Mouse (Mus musculus) intestine, postnatal 0 days (tissue): ENCODE data around the gene Sh3pxd2a. TPM values are rescaled to one million over a fixed set of nuclear protein-coding genes. Genes with fewer than 3 reads are reported as not detected.

Source experiments
- ATAC-seq: fragments of 200-750 bp; cut with Nextera tagmentation; 2 replicates; pipeline ENCODE4 v1.8.0; 2017; ENCODE audit warnings: mild to moderate bottlenecking, moderate TSS enrichment, moderate library complexity
- H3K27ac ChIP-seq: fragments of 300-500 bp; sonication (generic); 2 replicates; pipeline ENCODE4 v1.5.1; 2014; ENCODE audit warnings: mild to moderate bottlenecking, low read depth, low read length, moderate library complexity
- H3K27me3 ChIP-seq: fragments of 300-500 bp; sonication (generic); replicated peaks from 2 replicates; pipeline ENCODE4 v1.6.1; 2014; ENCODE audit warnings: low read length, mixed read lengths; ENCODE audit not compliant: control insufficient read depth, insufficient read depth
- H3K36me3 ChIP-seq: fragments of 300-500 bp; sonication (generic); 2 replicates; pipeline ENCODE4 v1.6.1; 2014; ENCODE audit warnings: mild to moderate bottlenecking, moderate library complexity; ENCODE audit not compliant: control insufficient read depth, insufficient read depth
- H3K4me1 ChIP-seq: fragments of 300-500 bp; sonication (generic); replicated peaks from 2 replicates; pipeline ENCODE4 v1.6.1; 2014; ENCODE audit warnings: antibody characterized with exemption, low read length, mixed read lengths; ENCODE audit not compliant: control insufficient read depth, insufficient read depth
- H3K4me2 ChIP-seq: fragments of 300-500 bp; sonication (generic); replicated peaks from 2 replicates; pipeline ENCODE4 v1.6.1; 2014; ENCODE audit warnings: low read depth, mild to moderate bottlenecking, moderate library complexity
- H3K4me3 ChIP-seq: fragments of 300-500 bp; sonication (generic); 2 replicates; pipeline ENCODE4 v1.5.1; 2014; ENCODE audit warnings: low read depth, low read length
- H3K9ac ChIP-seq: fragments of 300-500 bp; sonication (generic); 2 replicates; pipeline ENCODE4 v1.6.1; 2014; ENCODE audit warnings: mild to moderate bottlenecking, low read depth, low read length
- H3K9me3 ChIP-seq: fragments of 300-500 bp; sonication (generic); 2 replicates; pipeline ENCODE4 v1.6.1; 2016; ENCODE audit warnings: mixed run types; ENCODE audit not compliant: control insufficient read depth
- CTCF ChIP-seq: sonication (generic); IDR thresholded peaks from 2 replicates; pipeline ENCODE4 v1.5.1; 2016; ENCODE audit warnings: low read depth, mild to moderate bottlenecking, control low read depth, antibody characterized with exemption, moderate library complexity
- WGBS: fragments of 180-500 bp; shearing (Covaris S2); extraction: QIAGEN DNeasy Blood & Tissue Kit; methylation state at CpG from one replicate; pipeline ENCODE4 v1.1.7; 2014; 5-methylcytosine and 5-hydroxymethylcytosine counted together
- polyA plus RNA-seq: library from polyadenylated mRNA; unstranded; fragments of >200 nt; fragmentation: Nextera tagmentation; extraction: Ambion mirVana; gene quantifications from 2 replicates; pipeline ENCODE4 v1.2.1, GENCODE M21; 2015

Gene Sh3pxd2a
- polyA plus RNA-seq, 1 experiment from 2014 or later, result 2.2 TPM

GRCm38 (mm10) chr19:47374916-47375573 lies 89.2 kb downstream of the Sh3pxd2a start:
- WGBS, result 92% methylated on average over 8 of the region's 8 CpGs
- H3K27ac ChIP-seq, result no peak overlapping the region
- H3K9ac ChIP-seq, result no peak overlapping the region
- no peaks in the 10 kb centered on the region for H3K9me3 ChIP-seq
- no peak for ATAC-seq
- H3K4me3 ChIP-seq, result no peak overlapping the region
- no peaks in the 10 kb centered on the region for H3K4me1 ChIP-seq
- H3K36me3 ChIP-seq, result no peaks in the 10 kb centered on the region
- H3K4me2 ChIP-seq, result no peak overlapping the region
- H3K27me3 ChIP-seq, result no peaks in the 10 kb centered on the region
- no peak for TF ChIP-seq CTCF

GRCm38 (mm10) chr19:47374440-47374839 lies 89.8 kb downstream of the Sh3pxd2a start:
- no peak overlapping the region for H3K9ac ChIP-seq
- H3K9me3 ChIP-seq, result no peaks in the 10 kb centered on the region
- no peak overlapping the region for H3K4me2 ChIP-seq
- no peaks in the 10 kb centered on the region for H3K36me3 ChIP-seq
- TF ChIP-seq CTCF, result peak; percentile 87
- no peak overlapping the region for H3K4me3 ChIP-seq
- WGBS, result 44% methylated on average over 4 of the region's 4 CpGs
- ATAC-seq, result no peak
- no peak overlapping the region for H3K27ac ChIP-seq
- H3K4me1 ChIP-seq, result no peaks in the 10 kb centered on the region
- no peaks in the 10 kb centered on the region for H3K27me3 ChIP-seq

GRCm38 (mm10) chr19:47372044-47372443 lies 92.2 kb downstream of the Sh3pxd2a start:
- H3K27ac ChIP-seq, result no peak overlapping the region
- WGBS, result 65% methylated on average over 5 of the region's 5 CpGs
- no peaks in the 10 kb centered on the region for H3K36me3 ChIP-seq
- H3K4me2 ChIP-seq, result no peak overlapping the region
- no peaks in the 10 kb centered on the region for H3K9me3 ChIP-seq
- no peaks in the 10 kb centered on the region for H3K27me3 ChIP-seq
- peak; percentile 42 for TF ChIP-seq CTCF
- no peak overlapping the region for H3K4me3 ChIP-seq
- H3K4me1 ChIP-seq, result no peaks in the 10 kb centered on the region
- ATAC-seq, result no peak
- H3K9ac ChIP-seq, result no peak overlapping the region

- ATAC-seq, result no peak
- Histone ChIP-seq H3K9ac (no peak overlapping the region), H3K4me3 (no peak overlapping the region), H3K36me3 (no peaks in the 10 kb centered on the region), H3K4me2 (no peak overlapping the region), H3K27me3 (no peaks in the 10 kb centered on the region), H3K9me3 (no peaks in the 10 kb centered on the region), H3K4me1 (no peaks in the 10 kb centered on the region), H3K27ac (no peak overlapping the region)
- 90% methylated on average over 11 of the region's 11 CpGs for WGBS
- TF ChIP-seq CTCF, result no peak
Observed at GRCm38 (mm10) chr19:47371521-47371920, 92.7 kb downstream of the Sh3pxd2a start.

GRCm38 (mm10) chr19:47369008-47369407 lies 95.2 kb downstream of the Sh3pxd2a start:
- no peak for ATAC-seq
- WGBS, result 51% methylated on average over 3 of the region's 3 CpGs

GRCm38 (mm10) chr19:47367271-47367879 lies 96.8 kb downstream of the Sh3pxd2a start:
- ATAC-seq, result peak; percentile 28; the same call in 1 of the 2 replicates
- H3K27me3 ChIP-seq, result no peaks in the 10 kb centered on the region

More at GRCm38 (mm10) chr19:47369008-47369407, 95.2 kb downstream of the Sh3pxd2a start:
- no peaks in the 10 kb centered on the region for H3K9me3 ChIP-seq
- no peak overlapping the region for H3K4me3 ChIP-seq
- H3K4me2 ChIP-seq, result no peak overlapping the region
- H3K27me3 ChIP-seq, result no peaks in the 10 kb centered on the region
- H3K27ac ChIP-seq, result no peak overlapping the region
- H3K4me1 ChIP-seq, result no peaks in the 10 kb centered on the region
- TF ChIP-seq CTCF, result 0 out of 2 replicates have a peak, but pooled peaks have one; percentile 5
- H3K36me3 ChIP-seq, result peaks cover 6% of the 10 kb centered on the region
- no peak overlapping the region for H3K9ac ChIP-seq

More at GRCm38 (mm10) chr19:47367271-47367879, 96.8 kb downstream of the Sh3pxd2a start:
- no peak for TF ChIP-seq CTCF
- H3K9me3 ChIP-seq, result no peaks in the 10 kb centered on the region
- H3K4me2 ChIP-seq, result no peak overlapping the region
- H3K9ac ChIP-seq, result no peak overlapping the region
- no peak overlapping the region for H3K27ac ChIP-seq
- H3K4me3 ChIP-seq, result no peak overlapping the region
- no peaks in the 10 kb centered on the region for H3K4me1 ChIP-seq
- peaks cover 13% of the 10 kb centered on the region for H3K36me3 ChIP-seq
- WGBS, result 70% methylated on average over 12 of the region's 12 CpGs
